Mouse (Mus musculus) ES-Bruce4 (cell line): ENCODE measurements around the gene Tcte2.

ENCODE experiments used
- CTCF ChIP-seq: IDR thresholded peaks from one replicate; pipeline ENCODE4 v1.8.1; 2011; ENCODE audit warnings: low read depth, low read length
- EP300 ChIP-seq: IDR thresholded peaks from 2 replicates; pipeline ENCODE4 v1.6.1; 2011; ENCODE audit warnings: low read depth, low read length; ENCODE audit not compliant: insufficient read depth
- POLR2A ChIP-seq: IDR thresholded peaks from one replicate; pipeline ENCODE4 v1.8.1; 2011; ENCODE audit warnings: low read length; ENCODE audit not compliant: insufficient read depth

GRCm38 (mm10) chr17:13741611-13742010 lies 20.0 kb downstream of the Tcte2 start:
- TF ChIP-seq CTCF (no peak), EP300 (no peak), POLR2A (no peak)
